Mouse (Mus musculus): ENCODE measurements around the gene Ubr4. TPM values are rescaled to one million over a fixed set of nuclear protein-coding genes. Genes with fewer than 3 reads are reported as not detected.

Gene Ubr4
- polyA plus RNA-seq, 1 experiment = 130 TPM

DNA sequence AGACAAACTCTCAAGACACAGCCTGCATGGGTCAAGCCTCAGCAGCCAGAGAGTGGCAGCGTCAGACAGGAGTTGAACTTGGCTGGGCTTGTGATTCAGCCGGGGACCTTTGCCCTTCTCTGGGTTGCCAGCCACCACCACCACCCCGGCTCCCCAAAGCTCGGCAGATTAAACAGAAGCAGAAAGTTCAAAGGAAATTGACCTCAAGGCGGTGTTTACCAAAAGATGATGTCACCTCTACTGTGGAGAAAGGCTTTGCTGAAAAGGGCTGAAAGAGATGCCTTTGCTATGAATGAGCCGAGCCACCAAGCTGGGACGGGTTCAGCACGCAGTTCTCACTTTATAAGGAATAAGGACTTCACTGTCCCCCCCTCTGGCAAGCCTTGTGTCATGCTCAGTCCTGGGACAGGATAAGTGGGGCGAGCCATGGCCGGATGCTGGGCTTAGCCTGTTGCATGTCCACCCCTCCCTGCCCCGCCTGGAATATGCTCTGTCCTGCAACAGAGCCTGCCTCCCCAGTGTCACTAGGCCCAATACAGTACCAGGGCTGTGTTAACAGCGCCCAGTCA, 182.8 kb downstream of the Ubr4 start:
- no peak overlapping the region for H3K4me3 ChIP-seq
- no peak overlapping the region for H3ac ChIP-seq (ENCODE audit: control insufficient read depth, insufficient read length)
- TF ChIP-seq POLR2A (IDR thresholded peaks at IDR 0.05; ENCODE audit: insufficient read length, low read depth) = no peak
- TF ChIP-seq CEBPB (IDR thresholded peaks at IDR 0.05; ENCODE audit: insufficient read depth, poor library complexity, severe bottlenecking) = 0 out of 2 replicates have a peak, but pooled peaks have one; percentile 19
- H3K4me2 ChIP-seq (ENCODE audit: low read depth) = peak overlapping the region; percentile 57
- H3K27me3 ChIP-seq (ENCODE audit: control insufficient read depth, insufficient read depth, insufficient read length) = no peaks in the 10 kb centered on the region
- no peaks in the 10 kb centered on the region for H3K36me3 ChIP-seq (ENCODE audit: control insufficient read depth, insufficient read depth)
- H3K79me2 ChIP-seq (ENCODE audit: control insufficient read depth, insufficient read depth) = no peaks in the 10 kb centered on the region

DNA sequence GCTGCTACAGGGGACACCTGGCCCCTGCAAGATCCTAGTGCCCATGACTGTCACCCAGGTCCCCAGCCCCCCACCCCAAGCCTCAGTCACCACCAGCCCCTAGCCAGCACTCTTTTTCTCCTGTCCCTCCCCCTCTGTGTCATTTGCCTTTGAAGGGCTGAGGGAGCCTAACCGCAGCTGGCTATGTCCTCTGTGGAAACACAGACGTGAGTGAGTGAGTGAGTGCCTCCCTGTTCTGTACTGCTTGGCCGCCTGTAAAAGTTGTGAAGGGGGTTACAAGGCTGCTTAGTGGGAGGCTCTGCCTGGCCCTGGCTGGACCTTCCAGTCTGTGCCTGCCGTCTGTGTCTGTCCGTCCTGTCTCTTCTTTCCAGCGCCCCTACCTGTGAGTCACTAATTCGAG, 183.3 kb downstream of the Ubr4 start:
- no peaks in the 10 kb centered on the region for H3K79me2 ChIP-seq (ENCODE audit: control insufficient read depth, insufficient read depth)
- H3K36me3 ChIP-seq (ENCODE audit: control insufficient read depth, insufficient read depth) = no peaks in the 10 kb centered on the region
- H3K4me2 ChIP-seq (ENCODE audit: low read depth) = peak overlapping the region; percentile 57
- no peak overlapping the region for H3ac ChIP-seq (ENCODE audit: control insufficient read depth, insufficient read length)
- no peaks in the 10 kb centered on the region for H3K27me3 ChIP-seq (ENCODE audit: control insufficient read depth, insufficient read depth, insufficient read length)
- H3K4me3 ChIP-seq = no peak overlapping the region
- TF ChIP-seq MYOD1 (IDR thresholded peaks at IDR 0.05; ENCODE audit: control insufficient read depth in 1 of 3, insufficient read length in 2 of 3, low read depth in 2 of 3) = peak in 1 of 3 experiments; percentile 20
- TF ChIP-seq SRF (IDR thresholded peaks at IDR 0.05; ENCODE audit: control insufficient read depth, insufficient read length, low read depth) = no peak
- no peak for TF ChIP-seq USF1 (IDR thresholded peaks at IDR 0.05; ENCODE audit: low read depth)
- TF ChIP-seq REST (IDR thresholded peaks at IDR 0.05; ENCODE audit: insufficient read depth, insufficient read length) = no peak

DNA sequence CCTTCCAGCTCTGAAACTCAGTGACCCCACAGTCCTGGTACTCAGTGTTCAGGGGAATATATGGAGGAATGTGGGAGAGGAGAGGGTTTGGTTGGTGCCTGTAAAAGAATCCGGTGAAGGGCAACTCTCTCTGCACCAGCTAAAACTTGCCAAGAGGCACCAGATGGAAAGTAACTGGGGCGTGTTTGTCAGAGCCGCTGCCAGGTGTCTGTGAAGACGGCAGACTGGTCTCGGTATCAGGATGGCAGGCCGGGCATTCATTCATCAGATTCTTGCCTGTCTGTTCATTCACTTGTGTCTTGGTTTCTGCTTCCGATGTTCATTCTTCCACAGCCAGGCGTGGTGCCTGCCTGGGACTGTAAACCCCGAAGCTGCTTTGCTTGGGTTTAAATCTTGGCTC, 184.3 kb downstream of the Ubr4 start:
- H3K4me3 ChIP-seq = no peak overlapping the region
- TF ChIP-seq REST (IDR thresholded peaks at IDR 0.05; ENCODE audit: insufficient read depth, insufficient read length) = no peak
- no peak for TF ChIP-seq CEBPB (IDR thresholded peaks at IDR 0.05; ENCODE audit: insufficient read depth, poor library complexity, severe bottlenecking)
- no peak for TF ChIP-seq SRF (IDR thresholded peaks at IDR 0.05; ENCODE audit: control insufficient read depth, insufficient read length, low read depth)
- no peak for TF ChIP-seq MAX (IDR thresholded peaks at IDR 0.05; ENCODE audit: low read depth)
- no peak for TF ChIP-seq TCF12 (IDR thresholded peaks at IDR 0.05; ENCODE audit: insufficient read depth, poor library complexity, severe bottlenecking)
- TF ChIP-seq USF1 (IDR thresholded peaks at IDR 0.05; ENCODE audit: low read depth) = no peak
- no peak for TF ChIP-seq MYOG (IDR thresholded peaks at IDR 0.05; ENCODE audit: control insufficient read depth in 1 of 3, insufficient read depth in 1 of 3, insufficient read length in 2 of 3, low read depth in 2 of 3)
- no peak for TF ChIP-seq TCF3 (IDR thresholded peaks at IDR 0.05; ENCODE audit: insufficient read length, low read depth)
- TF ChIP-seq POLR2AphosphoS2 (IDR thresholded peaks at IDR 0.05; ENCODE audit: insufficient read length, low read depth) = no peak
- no peak for TF ChIP-seq MYOD1 (IDR thresholded peaks at IDR 0.05; ENCODE audit: control insufficient read depth in 1 of 3, insufficient read length in 2 of 3, low read depth in 2 of 3)
- TF ChIP-seq E2F4 (IDR thresholded peaks at IDR 0.05; ENCODE audit: insufficient read depth) = no peak
- no peak for TF ChIP-seq POLR2A (IDR thresholded peaks at IDR 0.05; ENCODE audit: insufficient read length, low read depth)
- no peak overlapping the region for H3ac ChIP-seq (ENCODE audit: control insufficient read depth, insufficient read length)

More for the DNA sequence above, 184.3 kb downstream of the Ubr4 start:
- H3K79me2 ChIP-seq (ENCODE audit: control insufficient read depth, insufficient read depth) = no peaks in the 10 kb centered on the region
- no peaks in the 10 kb centered on the region for H3K36me3 ChIP-seq (ENCODE audit: control insufficient read depth, insufficient read depth)
- H3K27me3 ChIP-seq (ENCODE audit: control insufficient read depth, insufficient read depth, insufficient read length) = no peaks in the 10 kb centered on the region
- no peak overlapping the region for H3K4me2 ChIP-seq (ENCODE audit: low read depth)

Other genes with a start within 250 kb of the Ubr4 start
- gene Minos1, start 221.5 kb upstream of the Ubr4 start, polyA plus RNA-seq (2012; fragmentation: generic; extraction: Trizol) = 247 TPM
- 247 TPM for gene Capzb, start 159.7 kb upstream of the Ubr4 start, polyA plus RNA-seq (2012; fragmentation: generic; extraction: Trizol)
- gene Pqlc2, start 41.9 kb upstream of the Ubr4 start, polyA plus RNA-seq (2012; fragmentation: generic; extraction: Trizol) = 5.6 TPM
- 48.8 TPM for gene Akr7a5, start 41.9 kb upstream of the Ubr4 start, polyA plus RNA-seq (2012; fragmentation: generic; extraction: Trizol)
- 115 TPM for gene Mrto4, start within 50 bp of the Ubr4 start, polyA plus RNA-seq (2012; fragmentation: generic; extraction: Trizol)
- gene Emc1, start within 50 bp of the Ubr4 start, polyA plus RNA-seq (2012; fragmentation: generic; extraction: Trizol) = 26.1 TPM
- 12.1 TPM for gene Iffo2, start 177.9 kb downstream of the Ubr4 start, polyA plus RNA-seq (2012; fragmentation: generic; extraction: Trizol)